Mouse (Mus musculus): ENCODE measurements at regions not wholly inside any gene's neighbourhood (a gene's known extent, or its start where the extent isn't known, plus 50 kb on each side); places are given as distances from the start of the nearest gene placed in this dataset.
A peak's percentile ranks its signal among the peaks of the same experiment; 100 is the strongest.

DNA sequence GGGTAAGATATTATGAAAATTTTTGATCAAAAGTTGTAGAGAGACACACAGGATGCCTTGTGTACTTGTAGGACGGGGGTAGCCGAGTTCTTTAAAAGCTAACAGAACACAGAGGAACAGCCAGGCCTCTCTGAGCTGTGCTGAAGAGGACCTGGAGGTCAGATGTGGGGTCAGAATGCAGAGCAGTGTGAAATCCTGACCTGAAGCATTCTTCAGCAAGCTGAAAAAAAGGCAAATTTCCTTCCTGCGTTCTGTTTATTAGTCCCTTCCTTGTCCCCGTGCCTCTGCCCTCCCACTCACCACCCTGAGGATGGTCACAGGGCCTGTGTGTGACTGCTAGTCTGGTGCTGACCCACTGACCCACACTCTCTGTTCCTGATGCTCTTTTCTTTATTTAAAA is 1197.9 kb upstream of the A1bg start:
- no peaks in the 10 kb centered on the region for H3K27me3 ChIP-seq (ENCODE audit: control insufficient read depth in 1 of 2, insufficient read depth in 2 of 2, low read length in 2 of 2)
- H3K79me2 ChIP-seq (ENCODE audit: control insufficient read depth, insufficient read depth, low read length, poor library complexity), result peaks cover 69% of the 10 kb centered on the region
- peak overlapping the region; percentile 22; the same call in 1 of the 2 replicates for H3K9ac ChIP-seq (ENCODE audit: control insufficient read depth, low read depth, low read length, poor library complexity, severe bottlenecking)
- H3K9me3 ChIP-seq (replicated peaks; ENCODE audit: insufficient read depth, low read length), result no peaks in the 10 kb centered on the region
- H3K4me3 ChIP-seq (ENCODE audit: control insufficient read depth in 1 of 2, insufficient read depth in 1 of 2, low read depth in 2 of 2, low read length in 2 of 2), result no peak overlapping the region
- no peak for DNase-seq (ENCODE audit: low read depth, low spot score)
- peak overlapping the region; percentile 54 for H3K27ac ChIP-seq (ENCODE audit: control insufficient read depth, low read depth, low read length)
- TF ChIP-seq USF2 (IDR thresholded peaks at IDR 0.05; ENCODE audit: borderline replicate concordance in 1 of 2, insufficient read depth in 1 of 2, low read depth in 1 of 2, low read length in 2 of 2) (no peak), EP300 (IDR thresholded peaks at IDR 0.05; ENCODE audit: low read depth in 1 of 2, low read length in 2 of 2) (no peak), ZMIZ1 (IDR thresholded peaks at IDR 0.05; ENCODE audit: low read depth, low read length) (no peak), CTCF (IDR thresholded peaks at IDR 0.05 in 2 of 3, conservative IDR thresholded peaks at IDR 0.05 in 1 of 3; ENCODE audit: control insufficient read depth in 1 of 3, insufficient read depth in 1 of 3, low read depth in 2 of 3, low read length in 3 of 3, poor library complexity in 1 of 3, severe bottlenecking in 1 of 3) (no peak), MAFK (IDR thresholded peaks at IDR 0.05; ENCODE audit: borderline replicate concordance, low read depth, low read length) (no peak)
- peaks cover 12 to 18% of the 10 kb centered on the region in 2 experiments for H3K4me1 ChIP-seq (ENCODE audit: control insufficient read depth in 1 of 2, insufficient read depth in 2 of 2, low read length in 2 of 2)
- peaks cover 6 to 30% of the 10 kb centered on the region in 2 experiments for H3K36me3 ChIP-seq (ENCODE audit: control insufficient read depth in 1 of 2, insufficient read depth in 2 of 2, low read length in 2 of 2)

DNA sequence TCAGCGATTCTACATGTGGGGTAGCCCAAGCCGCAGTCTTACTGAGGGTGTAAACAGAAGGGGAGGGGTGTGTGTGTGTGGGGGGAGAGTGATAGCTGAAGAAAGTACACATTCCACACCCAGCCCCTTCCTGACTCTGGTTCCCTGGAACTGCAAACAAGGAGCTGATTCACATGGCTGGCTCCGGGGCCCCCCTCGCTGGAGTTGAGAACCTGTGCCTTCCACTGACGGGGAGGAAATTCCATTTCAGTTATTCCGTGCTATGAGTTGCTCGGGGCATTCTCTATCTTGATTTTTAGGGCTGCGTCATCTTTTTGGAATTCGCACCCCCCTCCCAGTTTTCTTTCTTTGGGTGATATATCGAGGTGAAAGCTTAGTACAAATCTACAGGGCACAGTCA is 1196.2 kb upstream of the A1bg start:
- no peak overlapping the region for H3K4me3 ChIP-seq (ENCODE audit: control insufficient read depth in 1 of 2, insufficient read depth in 1 of 2, low read depth in 2 of 2, low read length in 2 of 2)
- H3K9ac ChIP-seq (ENCODE audit: control insufficient read depth, low read depth, low read length, poor library complexity, severe bottlenecking), result no peak overlapping the region
- peaks cover 70% of the 10 kb centered on the region for H3K79me2 ChIP-seq (ENCODE audit: control insufficient read depth, insufficient read depth, low read length, poor library complexity)
- no peak for DNase-seq (ENCODE audit: low read depth, low spot score)
- H3K9me3 ChIP-seq (replicated peaks; ENCODE audit: insufficient read depth, low read length), result no peaks in the 10 kb centered on the region
- no peaks in the 10 kb centered on the region for H3K27me3 ChIP-seq (ENCODE audit: control insufficient read depth in 1 of 2, insufficient read depth in 2 of 2, low read length in 2 of 2)
- no peak overlapping the region for H3K27ac ChIP-seq (ENCODE audit: control insufficient read depth, low read depth, low read length)
- TF ChIP-seq GABPA (IDR thresholded peaks at IDR 0.05; ENCODE audit: low read depth, low read length) (no peak), ZNF384 (IDR thresholded peaks at IDR 0.05; ENCODE audit: low read depth, low read length) (no peak), MEF2A (IDR thresholded peaks at IDR 0.05; ENCODE audit: extremely low read depth, insufficient replicate concordance, low read depth, low read length, poor library complexity, severe bottlenecking) (no peak), MAX (IDR thresholded peaks at IDR 0.05; ENCODE audit: low read length) (no peak), NRF1 (IDR thresholded peaks at IDR 0.05; ENCODE audit: insufficient read depth, low read depth, low read length, poor library complexity, severe bottlenecking) (no peak), BHLHE40 (IDR thresholded peaks at IDR 0.05; ENCODE audit: borderline replicate concordance, low read depth, low read length) (no peak), POLR2AphosphoS2 (IDR thresholded peaks at IDR 0.05; ENCODE audit: low read length) (no peak), TBP (IDR thresholded peaks at IDR 0.05; ENCODE audit: low read depth, low read length) (no peak), SIN3A (IDR thresholded peaks at IDR 0.05; ENCODE audit: low read length) (no peak), JUND (IDR thresholded peaks at IDR 0.05; ENCODE audit: low read depth, low read length) (no peak), TCF12 (IDR thresholded peaks at IDR 0.05; ENCODE audit: low read depth, low read length) (no peak)
- peaks cover 4 to 27% of the 10 kb centered on the region in 2 experiments for H3K36me3 ChIP-seq (ENCODE audit: control insufficient read depth in 1 of 2, insufficient read depth in 2 of 2, low read length in 2 of 2)
- peaks cover 12 to 18% of the 10 kb centered on the region in 2 experiments for H3K4me1 ChIP-seq (ENCODE audit: control insufficient read depth in 1 of 2, insufficient read depth in 2 of 2, low read length in 2 of 2)
